Mouse (Mus musculus): ENCODE measurements around the gene Slco2a1.

- TF ChIP-seq CTCF (IDR thresholded peaks at IDR 0.05; ENCODE audit: extremely low read depth, insufficient read depth, low read length) (no peak), POLR2A (IDR thresholded peaks at IDR 0.05; ENCODE audit: extremely low read depth, insufficient read depth, low read length) (no peak)
Measured at GRCm38 (mm10) chr9:103087301-103087700, 98.8 kb downstream of the Slco2a1 start.
